Mouse (Mus musculus): Measurements from ENCODE around the gene Lipo4. TPM values are rescaled to one million over a fixed set of nuclear protein-coding genes. Genes with fewer than 3 reads are reported as not detected.
"Not testable (repeated sequence)": the region's sequence is repeated elsewhere in the genome, so short reads cannot be mapped to it uniquely, and the experiment has no call there.

Lipo4 gene
- total RNA-seq (2021) = under 1 TPM; 0.11 to 0.25 TPM
- long read RNA-seq, experiment 1 = 0 reads
- long read RNA-seq, experiment 2 = 0 reads

DNA sequence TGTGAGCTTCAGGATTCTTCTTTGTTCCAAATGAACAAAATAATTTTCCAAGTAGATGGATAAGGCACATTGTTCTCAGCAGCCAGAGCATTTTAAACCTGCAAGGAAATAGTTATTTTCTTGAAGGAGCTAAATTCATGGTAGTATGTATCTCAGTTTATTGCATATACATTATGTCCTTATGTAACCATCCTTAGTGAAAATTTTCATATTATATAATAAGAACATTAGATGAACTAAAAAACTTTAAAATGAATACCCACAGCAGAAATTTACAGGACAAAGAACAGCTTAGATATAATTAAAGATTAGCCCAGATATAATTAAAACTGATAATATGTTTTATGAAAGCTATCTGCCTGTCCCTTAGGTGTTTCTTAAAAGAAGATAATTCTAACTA lies at the start of gene Lipo4:
TSS of gene Lipo4 (minus strand) at position 101 of the 400 bp plus-strand sequence.
- no peak for DNase-seq (ENCODE audit: low spot score in 2 of 2)

DNA sequence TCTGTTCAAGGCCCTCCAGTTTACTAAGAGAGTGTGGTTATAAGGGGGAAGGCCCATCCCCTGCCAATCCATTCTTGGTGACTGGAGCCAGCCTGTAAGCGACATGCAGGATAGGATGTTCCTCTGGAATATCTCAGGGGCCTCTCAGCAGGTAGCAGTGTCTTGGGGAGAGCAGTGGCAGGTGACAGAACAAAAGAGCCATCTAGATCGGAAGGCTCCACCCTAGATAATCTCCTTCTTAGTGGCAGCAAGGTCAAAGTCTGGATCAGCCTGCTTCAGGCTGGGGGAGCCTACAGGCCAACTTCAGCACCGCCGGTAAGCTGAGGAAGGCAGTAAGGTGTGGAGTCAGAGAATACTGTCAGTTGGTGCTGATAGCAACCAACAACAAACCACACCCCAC lies 61.2 kb downstream of the Lipo4 start:
- DNase-seq (ENCODE audit: low spot score in 2 of 2) = not testable (repeated sequence)

DNA sequence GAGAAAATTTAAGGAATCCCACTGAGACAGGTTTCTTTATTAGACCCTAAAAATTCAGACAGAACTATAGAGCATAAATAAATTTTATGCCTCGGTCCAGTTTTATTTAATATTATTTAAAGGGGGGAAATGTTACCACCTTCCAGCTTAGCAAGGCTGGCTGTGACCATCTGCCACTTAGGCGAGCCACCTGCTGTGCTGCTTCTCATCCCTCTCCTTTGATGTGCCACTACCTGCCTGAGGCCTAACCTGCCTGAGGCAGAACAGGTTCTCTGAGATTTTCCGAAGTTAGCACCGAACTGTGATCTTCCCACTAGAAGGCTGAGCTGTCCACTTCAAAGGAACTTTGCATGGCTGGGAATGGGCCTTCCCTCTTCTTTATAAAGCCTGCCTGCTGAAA lies 63.9 kb downstream of the Lipo4 start:
- DNase-seq (ENCODE audit: low spot score in 2 of 2) = no peak

Other genes with a start within 250 kb of the Lipo4 start
- gene Rnls, start 125.5 kb downstream of the Lipo4 start, total RNA-seq (2021) = 1 to 10 TPM; 4.3 to 4.6 TPM
- gene Gm8978, start 107.5 kb upstream of the Lipo4 start, total RNA-seq (2021) = not detected
- under 1 TPM; 0.42 to 0.45 TPM for gene Lipo2, start 233.6 kb upstream of the Lipo4 start, total RNA-seq (2021)
- gene Lipo3, start 244.2 kb upstream of the Lipo4 start, total RNA-seq (2021) = 10 to 100 TPM in 1 of 2 experiments, 1 to 10 TPM in 1; 9.9 to 12.0 TPM

Measured in adrenal gland, postnatal 4 days (tissue).